Mouse (Mus musculus): ENCODE results near the gene Mup10. TPM values are rescaled to one million over a fixed set of nuclear protein-coding genes. Genes with fewer than 3 reads are reported as not detected.
"Not testable (repeated sequence)": the region's sequence is repeated elsewhere in the genome, so short reads cannot be mapped to it uniquely, and the experiment has no call there.

The Mup10 gene
- not detected in 2 replicates for polyA plus RNA-seq (2015; fragmentation: Nextera tagmentation; extraction: Ambion mirVana)

GRCm38 (mm10) chr4:60582099-60582498 is at the start of gene Mup10:
Mup10 (minus strand) TSS chr4:60582199.
- H3K4me1 ChIP-seq; H3K4me3 ChIP-seq; H3K27me3 ChIP-seq; H3K27ac ChIP-seq (replicated peaks); H3K36me3 ChIP-seq; ATAC-seq (replicated peaks); H3K9me3 ChIP-seq; H3K4me2 ChIP-seq (replicated peaks); H3K9ac ChIP-seq (replicated peaks): not testable (repeated sequence)
- 90% methylated on average over 2 of the region's 2 CpGs for WGBS

Other genes with a start within 250 kb of the Mup10 start
- not detected in 2 replicates for gene Mup9, start 160.2 kb downstream of the Mup10 start, polyA plus RNA-seq (2015; fragmentation: Nextera tagmentation; extraction: Ambion mirVana)
- gene Mup1, start 80.2 kb downstream of the Mup10 start, polyA plus RNA-seq (2015; fragmentation: Nextera tagmentation; extraction: Ambion mirVana): not detected in 2 replicates
- gene Mup11, start 80.2 kb upstream of the Mup10 start, polyA plus RNA-seq (2015; fragmentation: Nextera tagmentation; extraction: Ambion mirVana): not detected in 2 replicates
- gene Mup12, start 159.1 kb upstream of the Mup10 start, polyA plus RNA-seq (2015; fragmentation: Nextera tagmentation; extraction: Ambion mirVana): not detected in 2 replicates
- gene Mup22, start 239.3 kb upstream of the Mup10 start, polyA plus RNA-seq (2015; fragmentation: Nextera tagmentation; extraction: Ambion mirVana): not detected in 2 replicates